Mouse (Mus musculus) spleen, adult 2 months (tissue): ENCODE measurements at regions not wholly inside any gene's neighbourhood (a gene's known extent, or its start where the extent isn't known, plus 50 kb on each side); places are given as distances from the start of the nearest gene placed in this dataset.

Experiments used
- DNase-seq, 2 experiments: peaks; one replicate each; pipeline versions ENCODE4 v3.0.0 to v3.0.0-alpha.2; 2012 to 2021; ENCODE audit warnings: low spot score in 2 of 2, low read depth in 1 of 2
- H3K27ac ChIP-seq: fragments of 200-500 bp; 2 replicates; pipeline ENCODE4 v1.5.1; 2012; ENCODE audit warnings: low read length, inconsistent platforms; ENCODE audit not compliant: insufficient read depth
- H3K27me3 ChIP-seq: fragments of 200-500 bp; 2 replicates; pipeline ENCODE4 v1.6.1; 2012; ENCODE audit warnings: mild to moderate bottlenecking, moderate library complexity, low read length, inconsistent platforms; ENCODE audit not compliant: control insufficient read depth, insufficient read depth
- H3K36me3 ChIP-seq: fragments of 200-500 bp; 2 replicates; pipeline ENCODE4 v1.6.1; 2012; ENCODE audit warnings: mild to moderate bottlenecking, low read length, inconsistent platforms; ENCODE audit not compliant: control insufficient read depth, insufficient read depth
- H3K4me1 ChIP-seq: fragments of 200-500 bp; 2 replicates; pipeline ENCODE4 v1.6.1; 2011; ENCODE audit warnings: inconsistent platforms; ENCODE audit not compliant: control insufficient read depth, insufficient read depth, insufficient read length
- H3K4me3 ChIP-seq: fragments of 200-500 bp; 2 replicates; pipeline ENCODE4 v1.5.1; 2011; ENCODE audit warnings: mild to moderate bottlenecking, inconsistent platforms; ENCODE audit not compliant: insufficient read depth, insufficient read length; ENCODE audit errors: extremely low read depth
- CTCF ChIP-seq: fragments of 200-500 bp; IDR thresholded peaks from 2 replicates; pipeline ENCODE4 v1.5.1; 2011; ENCODE audit warnings: mild to moderate bottlenecking, inconsistent platforms; ENCODE audit not compliant: insufficient read depth, insufficient read length, insufficient replicate concordance; ENCODE audit errors: extremely low read depth
- POLR2A ChIP-seq: fragments of 200-500 bp; IDR thresholded peaks from 2 replicates; pipeline ENCODE4 v1.6.1; 2011; ENCODE audit warnings: low read depth, low read length, inconsistent platforms
- WGBS: fragments of 180-500 bp; shearing (Covaris S2); methylation state at CpG from one replicate; pipeline ENCODE4 v1.1.7; 2018; 5-methylcytosine and 5-hydroxymethylcytosine counted together

- H3K27ac ChIP-seq, result no peak overlapping the region
- H3K36me3 ChIP-seq, result no peaks in the 10 kb centered on the region
- H3K4me1 ChIP-seq, result no peaks in the 10 kb centered on the region
- H3K27me3 ChIP-seq, result no peaks in the 10 kb centered on the region
- WGBS, result 72% methylated on average over 8 of the region's 8 CpGs
- H3K4me3 ChIP-seq, result no peak overlapping the region
- no peak for DNase-seq
- TF ChIP-seq CTCF, result no peak
- no peak for TF ChIP-seq POLR2A
Observed at GRCm38 (mm10) chr6:126365495-126365894, 169.7 kb downstream of the Kcna5 start.

GRCm38 (mm10) chr6:126362331-126362730 is 172.9 kb downstream of the Kcna5 start:
- no peak for DNase-seq
- 77% methylated on average over 3 of the region's 3 CpGs for WGBS
- Histone ChIP-seq H3K27me3 (no peaks in the 10 kb centered on the region), H3K4me1 (no peaks in the 10 kb centered on the region), H3K4me3 (no peak overlapping the region), H3K36me3 (no peaks in the 10 kb centered on the region), H3K27ac (no peak overlapping the region)
- TF ChIP-seq CTCF (no peak), POLR2A (no peak)

- WGBS, result 65% methylated on average over 2 of the region's 2 CpGs
- no peak overlapping the region for H3K4me3 ChIP-seq
- no peak overlapping the region for H3K27ac ChIP-seq
- no peaks in the 10 kb centered on the region for H3K36me3 ChIP-seq
- no peak for TF ChIP-seq POLR2A
- TF ChIP-seq CTCF, result no peak
- no peak for DNase-seq
- H3K4me1 ChIP-seq, result no peaks in the 10 kb centered on the region
- no peaks in the 10 kb centered on the region for H3K27me3 ChIP-seq
Observed at GRCm38 (mm10) chr6:126353346-126353745, 181.9 kb downstream of the Kcna5 start.

- no peak for DNase-seq
- no peaks in the 10 kb centered on the region for H3K27me3 ChIP-seq
- H3K36me3 ChIP-seq, result no peaks in the 10 kb centered on the region
- no peak overlapping the region for H3K4me3 ChIP-seq
- no peak for TF ChIP-seq POLR2A
- TF ChIP-seq CTCF, result no peak
- H3K4me1 ChIP-seq, result no peaks in the 10 kb centered on the region
- 62% methylated on average over 2 of the region's 2 CpGs for WGBS
- no peak overlapping the region for H3K27ac ChIP-seq
Observed at GRCm38 (mm10) chr6:126350476-126350875, 183.8 kb upstream of the Ntf3 start.

GRCm38 (mm10) chr6:126349905-126350304 is 183.2 kb upstream of the Ntf3 start:
- 60% methylated on average over 2 of the region's 2 CpGs for WGBS

GRCm38 (mm10) chr6:126345221-126345620 is 178.5 kb upstream of the Ntf3 start:
- TF ChIP-seq POLR2A, result no peak
- TF ChIP-seq CTCF, result no peak
- no peak overlapping the region for H3K27ac ChIP-seq
- no peaks in the 10 kb centered on the region for H3K36me3 ChIP-seq
- no peaks in the 10 kb centered on the region for H3K4me1 ChIP-seq
- no peaks in the 10 kb centered on the region for H3K27me3 ChIP-seq
- no peak overlapping the region for H3K4me3 ChIP-seq
- no peak for DNase-seq
- WGBS, result 25% methylated on average over 5 of the region's 5 CpGs

More at GRCm38 (mm10) chr6:126349905-126350304, 183.2 kb upstream of the Ntf3 start:
- H3K27ac ChIP-seq, result no peak overlapping the region
- TF ChIP-seq POLR2A (no peak), CTCF (no peak)
- DNase-seq, result no peak
- no peak overlapping the region for H3K4me3 ChIP-seq
- no peaks in the 10 kb centered on the region for H3K4me1 ChIP-seq
- no peaks in the 10 kb centered on the region for H3K36me3 ChIP-seq
- H3K27me3 ChIP-seq, result no peaks in the 10 kb centered on the region

GRCm38 (mm10) chr6:126340098-126340610 is 173.4 kb upstream of the Ntf3 start:
- Histone ChIP-seq H3K27me3 (no peaks in the 10 kb centered on the region), H3K27ac (no peak overlapping the region), H3K4me3 (no peak overlapping the region), H3K36me3 (no peaks in the 10 kb centered on the region), H3K4me1 (no peaks in the 10 kb centered on the region)
- 68% methylated on average over 10 of the region's 10 CpGs for WGBS
- no peak for DNase-seq
- TF ChIP-seq CTCF, result no peak
- no peak for TF ChIP-seq POLR2A
